Mouse (Mus musculus): Measurements from ENCODE around the gene Fam173b.

Fam173b gene

GRCm38 (mm10) chr15:31631396-31631858 lies 29.8 kb downstream of the Fam173b start:
- DNase-seq (ENCODE audit: extremely low read depth, insufficient read length, low spot score) = no peak

GRCm38 (mm10) chr15:31632478-31632877 lies 30.8 kb downstream of the Fam173b start:
- DNase-seq (ENCODE audit: extremely low read depth, insufficient read length, low spot score) = no peak

GRCm38 (mm10) chr15:31634582-31634981 lies 32.9 kb downstream of the Fam173b start:
- no peak for DNase-seq (ENCODE audit: extremely low read depth, insufficient read length, low spot score)

GRCm38 (mm10) chr15:31636091-31636595 lies 34.5 kb downstream of the Fam173b start:
- DNase-seq (ENCODE audit: extremely low read depth, insufficient read length, low spot score) = no peak

- no peak for DNase-seq (ENCODE audit: extremely low read depth, insufficient read length, low spot score)
These were observed 45.6 kb downstream of the Fam173b start for GRCm38 (mm10) chr15:31647225-31647624.

- no peak for DNase-seq (ENCODE audit: extremely low read depth, insufficient read length, low spot score)
These were observed 46.4 kb downstream of the Fam173b start for GRCm38 (mm10) chr15:31647851-31648569.

- DNase-seq (ENCODE audit: extremely low read depth, insufficient read length, low spot score) = no peak
These were observed 48.0 kb downstream of the Fam173b start for GRCm38 (mm10) chr15:31649691-31650090.

GRCm38 (mm10) chr15:31650821-31651220 lies 49.2 kb downstream of the Fam173b start:
- DNase-seq (ENCODE audit: extremely low read depth, insufficient read length, low spot score) = no peak

- no peak for DNase-seq (ENCODE audit: extremely low read depth, insufficient read length, low spot score)
These were observed 58.6 kb downstream of the Fam173b start for GRCm38 (mm10) chr15:31660133-31660795.

GRCm38 (mm10) chr15:31660844-31661243 lies 59.2 kb downstream of the Fam173b start:
- DNase-seq (ENCODE audit: extremely low read depth, insufficient read length, low spot score) = no peak

GRCm38 (mm10) chr15:31661802-31662201 lies 60.1 kb downstream of the Fam173b start:
- DNase-seq (ENCODE audit: extremely low read depth, insufficient read length, low spot score) = no peak

GRCm38 (mm10) chr15:31663074-31663473 lies 61.4 kb downstream of the Fam173b start:
- no peak for DNase-seq (ENCODE audit: extremely low read depth, insufficient read length, low spot score)
